Mouse (Mus musculus) liver, adult 10 weeks (tissue): ENCODE results near the gene Cdk4. TPM values are rescaled to one million over a fixed set of nuclear protein-coding genes. Genes with fewer than 3 reads are reported as not detected.

Experiments used
- polyA plus RNA-seq: library from polyadenylated mRNA; stranded (reverse); fragments of 350-450 nt; fragmentation: Illumina TruSeq; extraction: RNeasy Lipid Tissue Mini Kit (QIAGEN cat#74804); gene quantifications from one replicate; pipeline ENCODE4 v1.2.3, GENCODE M21; 2014; ENCODE audit warnings: low read depth, low replicate concordance

Gene Cdk4
- polyA plus RNA-seq = 18.1 TPM

DNA sequence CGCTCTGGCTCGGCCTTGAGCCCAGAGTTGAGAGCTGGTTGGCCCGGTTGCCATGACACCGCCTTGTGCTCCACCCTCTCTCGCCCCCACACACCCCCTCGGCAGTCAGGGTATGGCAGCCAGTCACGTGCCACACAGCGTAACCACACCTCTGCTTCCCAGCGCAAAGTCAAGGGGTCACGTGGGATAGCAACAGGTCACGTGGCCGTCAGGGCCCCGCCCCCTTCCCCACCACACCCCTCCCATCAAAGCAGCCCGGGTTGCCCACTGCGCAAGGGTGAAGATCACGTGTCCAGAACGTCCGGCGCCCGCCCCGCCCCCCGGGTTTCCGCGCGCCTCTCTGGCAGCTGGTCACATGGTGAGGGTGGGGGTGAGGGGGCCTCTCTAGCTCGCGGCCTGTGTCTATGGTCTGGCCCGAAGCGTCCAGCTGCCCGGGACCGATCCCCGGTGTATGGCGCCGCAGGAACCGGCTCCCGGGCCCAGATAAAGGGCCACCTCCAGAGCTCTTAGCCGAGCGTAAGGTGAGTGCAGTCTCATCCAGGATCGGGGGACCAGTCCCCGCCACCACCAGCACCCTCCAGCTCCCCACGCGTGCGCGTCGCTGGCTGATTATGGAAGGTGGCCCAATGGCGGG is at the start of gene Cdk4:
Gene Cdk4, plus strand, starts transcription at position 296 of the 634 bp plus-strand sequence.

DNA sequence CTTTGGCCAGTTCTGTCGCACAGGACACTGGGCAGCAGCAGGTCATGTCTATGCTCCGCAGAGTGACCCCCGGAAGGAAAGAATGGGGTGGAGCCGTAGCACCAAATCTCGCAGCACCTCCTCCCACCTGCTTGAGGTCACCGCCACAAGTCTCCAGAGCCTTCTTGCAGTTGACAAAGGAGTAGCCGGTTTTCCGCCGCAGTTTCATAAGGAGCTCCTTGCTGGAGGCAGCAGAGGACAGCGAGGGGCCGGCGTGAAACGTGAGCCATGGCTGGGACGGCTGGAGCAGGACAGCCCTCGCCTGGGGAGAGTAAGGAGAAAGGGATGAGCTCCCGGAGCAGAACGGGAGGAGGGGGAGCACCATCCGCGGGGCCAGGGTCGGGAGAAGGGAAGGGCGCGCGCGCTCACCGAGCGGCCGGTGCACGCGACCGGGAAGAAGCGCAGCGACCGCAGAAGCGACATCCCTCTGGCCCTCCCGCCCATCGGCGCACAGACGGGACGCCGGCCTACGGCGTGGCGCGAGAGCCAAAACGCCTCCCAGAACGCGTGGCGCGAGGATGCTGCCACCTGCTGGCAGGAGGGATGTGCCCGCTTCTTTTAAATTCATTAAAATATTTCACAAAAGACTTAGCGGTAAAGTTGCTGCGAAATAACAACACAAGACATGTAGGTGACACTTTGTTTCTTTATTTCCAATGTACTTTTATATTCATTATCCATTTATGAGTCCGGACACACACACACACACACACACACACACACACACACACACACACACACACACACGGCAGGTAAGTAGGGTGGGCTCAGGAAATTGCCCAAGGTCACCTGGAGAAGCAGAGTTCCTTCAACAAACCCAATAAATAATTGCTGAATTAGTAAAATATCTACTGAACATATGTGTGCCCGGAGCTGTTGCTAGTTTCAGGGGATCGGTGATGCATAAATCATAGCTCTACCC is 32.7 kb upstream of the Cdk4 start, which contains the start of gene Tsfm:
Gene Tsfm, minus strand, starts transcription at position 505 of the 961 bp plus-strand sequence.

DNA sequence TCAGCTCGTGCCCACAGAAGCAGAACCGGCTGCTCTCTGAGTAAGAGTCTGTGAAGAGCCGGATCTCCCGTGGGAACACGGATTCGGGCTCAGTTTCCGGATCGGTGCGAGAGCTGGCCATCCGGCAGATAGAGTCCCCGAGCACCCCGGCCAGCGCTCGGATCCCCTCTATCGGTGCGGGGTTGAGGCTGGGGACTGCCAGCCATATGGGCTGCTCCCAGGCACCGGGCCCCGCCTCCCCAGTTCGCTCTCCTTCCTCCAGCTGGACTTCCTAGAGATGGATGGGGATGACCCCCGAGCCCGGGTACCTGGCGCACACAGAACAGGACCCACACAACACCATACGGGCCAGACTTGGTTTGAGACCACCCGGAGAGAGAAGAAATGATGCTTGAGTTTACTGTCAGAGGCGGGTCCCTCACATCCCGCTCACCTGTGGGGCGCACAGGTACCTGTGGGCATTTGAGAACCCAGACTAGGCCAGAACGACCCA is 22.0 kb upstream of the Cdk4 start, which contains the start of the genes Mettl1 and Eef1akmt3:
Gene Mettl1, plus strand, starts transcription at position 141 of the 493 bp plus-strand sequence.
Gene Eef1akmt3, minus strand, starts transcription at position 240 of the 493 bp plus-strand sequence.

DNA sequence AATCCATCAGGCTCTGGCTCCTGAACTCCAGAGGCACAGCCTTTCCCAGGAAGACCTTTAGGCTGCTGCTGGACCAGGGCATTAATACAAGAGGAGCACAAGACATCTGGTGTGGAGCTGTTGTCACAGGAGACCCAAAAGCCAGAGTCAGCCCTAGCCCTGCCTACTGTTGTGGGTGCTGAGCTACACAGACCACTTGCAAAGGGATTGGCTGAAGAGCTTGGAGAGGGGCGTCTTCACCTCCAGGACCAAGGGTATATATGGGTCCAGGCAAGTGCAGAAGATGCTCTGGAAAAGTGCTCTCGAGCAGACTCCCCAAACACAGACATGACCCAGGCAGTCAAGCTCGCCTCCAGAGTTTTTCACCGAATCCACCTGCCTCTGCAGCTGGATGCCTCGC is 15.4 kb upstream of the Cdk4 start, which contains the start of gene Cyp27b1:
Gene Cyp27b1, plus strand, starts transcription at position 297 of the 400 bp plus-strand sequence.

DNA sequence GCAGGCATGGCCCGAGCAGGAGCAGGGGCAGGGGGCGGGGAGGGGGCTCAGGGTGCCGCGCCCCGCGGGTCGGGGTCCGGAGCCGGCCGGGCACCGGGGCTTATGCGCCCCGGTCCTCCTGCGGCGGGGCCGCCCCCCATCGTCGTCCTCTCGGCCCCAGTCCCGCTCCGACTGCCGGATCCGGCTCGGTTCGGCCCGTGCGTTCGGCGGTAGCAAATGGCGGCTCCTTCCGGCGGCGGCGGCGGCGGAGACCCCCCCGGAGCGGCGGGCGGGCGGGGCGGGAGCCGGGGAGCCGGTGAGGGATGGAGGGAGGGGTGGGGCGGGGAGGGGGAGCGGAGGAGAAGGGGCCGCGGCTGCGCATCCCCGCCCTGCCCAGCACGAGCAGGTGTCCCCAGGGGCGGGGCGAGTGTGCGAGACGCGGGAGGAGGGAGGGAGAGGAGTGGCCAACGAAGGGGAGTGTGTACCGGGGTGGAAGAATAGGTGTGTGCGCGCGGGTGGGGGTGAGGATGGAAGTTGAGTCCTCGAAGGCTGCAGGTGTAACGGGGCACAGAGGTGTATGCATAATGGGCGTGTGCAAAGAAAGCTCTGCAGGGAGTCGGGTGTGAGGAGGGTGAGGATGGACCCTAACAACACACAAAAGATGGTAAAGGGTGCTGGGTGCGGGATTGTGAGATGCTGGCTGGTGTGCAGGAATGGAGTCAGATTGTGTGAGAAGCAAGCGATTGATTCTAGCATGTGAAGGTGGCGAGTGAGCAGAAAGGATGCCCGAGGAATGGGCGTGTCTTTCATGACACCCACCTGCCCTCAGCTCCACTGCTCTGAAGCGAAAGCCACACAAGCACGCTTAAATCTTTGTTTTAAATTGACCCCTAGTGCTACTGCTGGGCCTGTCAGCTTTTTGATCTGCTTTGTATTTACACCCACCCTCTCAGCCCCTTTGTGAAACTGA is 3.1 kb upstream of the Cdk4 start, which contains the start of gene March9:
Gene March9, minus strand, starts transcription at position 217 of the 949 bp plus-strand sequence.

DNA sequence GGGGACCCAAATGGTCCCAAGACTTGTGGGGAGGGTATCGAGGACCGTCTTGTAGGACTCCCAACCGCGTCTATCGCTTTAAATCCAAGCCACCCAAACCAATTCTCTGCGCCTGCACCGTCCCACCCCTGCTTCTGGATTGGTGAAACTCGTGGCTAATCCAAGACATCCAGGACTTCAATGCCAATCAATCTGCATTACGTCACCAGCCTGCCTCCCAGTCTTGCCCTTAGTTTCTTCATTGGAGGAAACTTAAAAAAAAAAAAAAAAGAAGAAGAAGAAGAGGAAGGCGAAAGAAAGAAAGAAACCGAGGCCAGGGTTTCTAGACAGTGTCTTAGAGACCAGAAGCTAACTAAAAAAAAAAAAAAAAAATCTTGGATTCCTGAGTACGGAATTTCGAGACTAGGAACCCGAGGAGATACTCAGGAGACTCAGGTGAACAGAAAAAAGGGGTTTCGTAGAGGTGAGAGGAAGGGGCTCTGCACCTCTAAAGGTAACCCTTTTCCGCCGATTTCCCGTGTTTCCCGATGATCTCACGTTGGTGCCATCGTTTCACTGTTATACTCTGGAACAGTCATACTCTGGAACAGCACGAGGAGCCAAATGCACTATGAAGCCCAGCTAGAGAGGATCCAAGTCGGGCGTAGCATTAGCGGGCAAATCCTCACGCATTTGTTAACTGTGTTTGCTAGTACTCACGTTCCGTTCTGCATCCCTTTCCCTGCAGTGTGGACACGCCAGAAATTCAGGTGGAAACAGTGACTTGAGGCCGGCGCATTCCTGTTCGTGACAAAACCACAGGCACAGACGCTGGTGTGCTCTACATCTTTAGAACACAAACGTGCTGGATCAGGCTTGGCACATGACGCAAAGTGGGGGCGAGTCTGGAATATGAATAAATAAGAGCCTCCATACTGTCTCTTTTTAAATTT is 7.1 kb downstream of the Cdk4 start, which contains the start of gene Tspan31:
Gene Tspan31, minus strand, starts transcription at position 75 of the 932 bp plus-strand sequence.

DNA sequence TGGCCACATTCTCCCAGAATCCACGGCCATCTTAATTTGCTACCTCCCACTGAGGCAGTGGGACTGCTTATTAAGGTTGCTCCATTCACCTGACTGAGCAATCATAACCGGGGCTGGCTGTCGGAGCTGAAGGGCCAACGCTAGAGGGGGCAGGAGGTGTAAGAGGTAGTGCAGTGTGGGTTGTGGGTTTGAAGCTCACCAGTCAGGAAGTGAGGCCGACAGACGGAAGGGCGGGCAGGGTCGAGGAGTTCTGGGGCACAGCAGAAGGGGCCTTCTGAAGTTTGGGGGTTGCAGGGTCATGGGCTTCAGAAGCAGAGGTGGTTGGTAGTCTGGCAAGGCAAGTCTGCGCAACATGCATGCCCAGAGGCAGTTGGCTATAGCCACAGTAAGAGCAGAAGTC is 11.7 kb downstream of the Cdk4 start, which contains the start of gene Agap2:
Gene Agap2, plus strand, starts transcription at position 205 of the 400 bp plus-strand sequence.

Other genes with a start within 250 kb of the Cdk4 start
- gene Atp23, start 162.2 kb upstream of the Cdk4 start, polyA plus RNA-seq = 2.3 TPM
- gene Ctdsp2, start 84.8 kb upstream of the Cdk4 start, polyA plus RNA-seq = 9.4 TPM
- gene Avil, start 62.8 kb upstream of the Cdk4 start, polyA plus RNA-seq = not detected
- 10.8 TPM for gene Tsfm, start 32.7 kb upstream of the Cdk4 start, polyA plus RNA-seq
- 3.3 TPM for gene Mettl1, start 22.1 kb upstream of the Cdk4 start, polyA plus RNA-seq
- not detected for gene Eef1akmt3, start 22.0 kb upstream of the Cdk4 start, polyA plus RNA-seq
- gene Cyp27b1, start 15.3 kb upstream of the Cdk4 start, polyA plus RNA-seq = not detected
- gene March9, start 3.4 kb upstream of the Cdk4 start, polyA plus RNA-seq = not detected
- gene Tspan31, start 6.7 kb downstream of the Cdk4 start, polyA plus RNA-seq = 166 TPM
- gene Agap2, start 11.8 kb downstream of the Cdk4 start, polyA plus RNA-seq = not detected
- gene Os9, start 57.6 kb downstream of the Cdk4 start, polyA plus RNA-seq = 25.1 TPM
- gene B4galnt1, start 101.7 kb downstream of the Cdk4 start, polyA plus RNA-seq = 5.3 TPM
- gene Slc26a10, start 117.1 kb downstream of the Cdk4 start, polyA plus RNA-seq = 1.7 TPM
- 1.2 TPM for gene Arhgef25, start 126.5 kb downstream of the Cdk4 start, polyA plus RNA-seq
- gene Dtx3, start 132.2 kb downstream of the Cdk4 start, polyA plus RNA-seq = 0.64 TPM
- gene Pip4k2c, start 148.1 kb downstream of the Cdk4 start, polyA plus RNA-seq = 5.8 TPM
- gene Kif5a, start 199.8 kb downstream of the Cdk4 start, polyA plus RNA-seq = 0.13 TPM
- 20.1 TPM for gene Dctn2, start 202.8 kb downstream of the Cdk4 start, polyA plus RNA-seq
- 1.9 TPM for gene Mbd6, start 225.5 kb downstream of the Cdk4 start, polyA plus RNA-seq
- 13.9 TPM for gene Mars, start 248.3 kb downstream of the Cdk4 start, polyA plus RNA-seq